Mouse (Mus musculus) hindbrain, embryonic 14.5 days (tissue): ENCODE measurements around the gene Cck. TPM values are rescaled to one million over a fixed set of nuclear protein-coding genes. Genes with fewer than 3 reads are reported as not detected.

Experiments
- ATAC-seq: fragments of 200-750 bp; cut with Nextera tagmentation; 2 replicates; pipeline ENCODE4 v1.8.0; 2017; ENCODE audit warnings: moderate number of reproducible peaks, mild to moderate bottlenecking, moderate TSS enrichment, moderate library complexity; ENCODE audit not compliant: low FRiP score
- DNase-seq: peaks from one replicate; pipeline ENCODE4 v3.0.0-alpha.2; 2015; ENCODE audit warnings: low spot score
- H3K27ac ChIP-seq: fragments of 300-500 bp; sonication (generic); 2 replicates; pipeline ENCODE4 v1.5.1; 2014; ENCODE audit warnings: mild to moderate bottlenecking, moderate library complexity
- H3K27me3 ChIP-seq: fragments of 300-500 bp; sonication (generic); 2 replicates; pipeline ENCODE4 v1.6.1; 2014; ENCODE audit warnings: mild to moderate bottlenecking, low read length, mixed read lengths; ENCODE audit not compliant: control insufficient read depth, insufficient read depth
- H3K36me3 ChIP-seq: fragments of 300-500 bp; sonication (generic); replicated peaks from 2 replicates; pipeline ENCODE4 v1.6.1; 2014; ENCODE audit not compliant: control insufficient read depth, insufficient read depth
- H3K4me1 ChIP-seq: fragments of 300-500 bp; sonication (generic); replicated peaks from 2 replicates; pipeline ENCODE4 v1.6.1; 2014; ENCODE audit warnings: antibody characterized with exemption, low read length, mixed read lengths; ENCODE audit not compliant: control insufficient read depth, insufficient read depth
- H3K4me2 ChIP-seq: fragments of 300-500 bp; sonication (generic); replicated peaks from 2 replicates; pipeline ENCODE4 v1.6.1; 2014; ENCODE audit warnings: mild to moderate bottlenecking, moderate library complexity
- H3K4me3 ChIP-seq: fragments of 300-500 bp; sonication (generic); replicated peaks from 2 replicates; pipeline ENCODE4 v1.5.1; 2014; ENCODE audit warnings: mild to moderate bottlenecking, low read length
- H3K9ac ChIP-seq: fragments of 300-500 bp; sonication (generic); 2 replicates; pipeline ENCODE4 v1.6.1; 2014
- H3K9me3 ChIP-seq: fragments of 300-500 bp; sonication (generic); 2 replicates; pipeline ENCODE4 v1.6.1; 2016; ENCODE audit warnings: low read length; ENCODE audit not compliant: control insufficient read depth
- WGBS: fragments of 180-500 bp; shearing (Covaris S2); extraction: QIAGEN DNeasy Blood & Tissue Kit; methylation state at CpG from one replicate; pipeline ENCODE4 v1.1.7; 2014; 5-methylcytosine and 5-hydroxymethylcytosine counted together
- polyA plus RNA-seq: library from polyadenylated mRNA; unstranded; fragments of >200 nt; fragmentation: Nextera tagmentation; extraction: Ambion mirVana; gene quantifications from 2 replicates; pipeline ENCODE4 v1.2.1, GENCODE M21; 2014

The Cck gene
- polyA plus RNA-seq, 1 experiment from 2014 or later, result 73.5 TPM

GRCm38 (mm10) chr9:121446431-121446831 is 49.1 kb downstream of the Cck start:
- Histone ChIP-seq H3K9me3 (no peaks in the 10 kb centered on the region), H3K27ac (no peak overlapping the region), H3K9ac (no peak overlapping the region), H3K27me3 (no peaks in the 10 kb centered on the region), H3K4me1 (no peaks in the 10 kb centered on the region), H3K36me3 (peaks cover 86% of the 10 kb centered on the region), H3K4me3 (no peak overlapping the region), H3K4me2 (no peak overlapping the region)
- ATAC-seq (no peak), DNase-seq (no peak)
- 86% methylated on average over 13 of the region's 13 CpGs for WGBS

GRCm38 (mm10) chr9:121445364-121445763 is 50.1 kb downstream of the Cck start:
- H3K9me3 ChIP-seq, result no peaks in the 10 kb centered on the region
- 94% methylated on average over 2 of the region's 2 CpGs for WGBS
- H3K36me3 ChIP-seq, result peaks cover 78% of the 10 kb centered on the region
- H3K27ac ChIP-seq, result no peak overlapping the region
- H3K4me2 ChIP-seq, result no peak overlapping the region
- no peak overlapping the region for H3K9ac ChIP-seq
- H3K4me1 ChIP-seq, result no peaks in the 10 kb centered on the region
- H3K4me3 ChIP-seq, result no peak overlapping the region
- DNase-seq, result no peak
- H3K27me3 ChIP-seq, result no peaks in the 10 kb centered on the region
- ATAC-seq, result no peak

- Histone ChIP-seq H3K9me3 (no peaks in the 10 kb centered on the region), H3K4me1 (no peaks in the 10 kb centered on the region), H3K36me3 (peaks cover 69% of the 10 kb centered on the region), H3K27ac (0 out of 2 replicates have a peak overlapping the region, but pooled peaks have one; percentile 5), H3K4me3 (no peak overlapping the region), H3K27me3 (no peaks in the 10 kb centered on the region), H3K9ac (no peak overlapping the region), H3K4me2 (no peak overlapping the region)
- ATAC-seq (no peak), DNase-seq (no peak)
- 57% methylated on average over 3 of the region's 3 CpGs for WGBS
Measured at GRCm38 (mm10) chr9:121444367-121444707, 51.2 kb downstream of the Cck start.

GRCm38 (mm10) chr9:121443696-121444366 is 51.7 kb downstream of the Cck start:
- DNase-seq (no peak), ATAC-seq (peak; percentile 18; the same call in 1 of the 2 replicates)
- Histone ChIP-seq H3K4me2 (no peak overlapping the region), H3K9ac (no peak overlapping the region), H3K36me3 (peaks cover 63% of the 10 kb centered on the region), H3K27ac (no peak overlapping the region), H3K27me3 (no peaks in the 10 kb centered on the region), H3K9me3 (no peaks in the 10 kb centered on the region), H3K4me1 (no peaks in the 10 kb centered on the region), H3K4me3 (no peak overlapping the region)
- 66% methylated on average over 31 of the region's 31 CpGs for WGBS

GRCm38 (mm10) chr9:121442145-121442544 is 53.3 kb downstream of the Cck start:
- Histone ChIP-seq H3K9ac (no peak overlapping the region), H3K4me2 (no peak overlapping the region), H3K4me1 (no peaks in the 10 kb centered on the region), H3K27ac (no peak overlapping the region), H3K36me3 (peaks cover 47% of the 10 kb centered on the region), H3K4me3 (no peak overlapping the region), H3K27me3 (no peaks in the 10 kb centered on the region), H3K9me3 (no peaks in the 10 kb centered on the region)
- no peak for DNase-seq
- no peak for ATAC-seq
- 100% methylated on average over 1 of the region's 1 CpGs for WGBS

Other genes with a start within 250 kb of the Cck start
- gene Ulk4, start 218.5 kb downstream of the Cck start, polyA plus RNA-seq, result 50.0 and 65.6 TPM in 2 replicates
- 63.0 and 65.9 TPM in 2 replicates for gene Trak1, start 198.2 kb downstream of the Cck start, polyA plus RNA-seq
- 0.22 and 0.32 TPM in 2 replicates for gene Lyzl4, start 146.4 kb upstream of the Cck start, polyA plus RNA-seq
- 0.40 and 0.59 TPM in 2 replicates for gene Vipr1, start 147.0 kb upstream of the Cck start, polyA plus RNA-seq
- 21.6 and 26.5 TPM in 2 replicates for gene Sec22c, start 209.8 kb upstream of the Cck start, polyA plus RNA-seq
- 171 and 213 TPM in 2 replicates for gene Ss18l2, start 214.6 kb upstream of the Cck start, polyA plus RNA-seq
- 56.2 and 64.1 TPM in 2 replicates for gene Nktr, start 223.5 kb upstream of the Cck start, polyA plus RNA-seq